Mouse (Mus musculus) left cerebral cortex, postnatal 10 days (tissue): Measurements from ENCODE around the gene Rhebl1. TPM values are rescaled to one million over a fixed set of nuclear protein-coding genes. Genes with fewer than 3 reads are reported as not detected.

Source experiments
- DNase-seq, 2 experiments: peaks; one replicate each; pipeline ENCODE4 v3.0.0; 2021 to 2022; ENCODE audit warnings: low spot score in 2 of 2, mixed read lengths in 1 of 2; ENCODE audit errors: extremely low spot score in 1 of 2
- intact Hi-C: fragments of 180-260 bp; cut with DNase I; formaldehyde crosslinking; loops from one replicate; pipeline ENCODE4 v1.15.1; 2025
- total RNA-seq, 2 experiments: library from RNA; stranded (reverse); gene quantifications; 2 replicates each; pipeline ENCODE4 v1.2.3; 2021

Gene Rhebl1
- total RNA-seq, 2 experiments from 2014 or later, result 11.2 to 14.1 TPM

DNA sequence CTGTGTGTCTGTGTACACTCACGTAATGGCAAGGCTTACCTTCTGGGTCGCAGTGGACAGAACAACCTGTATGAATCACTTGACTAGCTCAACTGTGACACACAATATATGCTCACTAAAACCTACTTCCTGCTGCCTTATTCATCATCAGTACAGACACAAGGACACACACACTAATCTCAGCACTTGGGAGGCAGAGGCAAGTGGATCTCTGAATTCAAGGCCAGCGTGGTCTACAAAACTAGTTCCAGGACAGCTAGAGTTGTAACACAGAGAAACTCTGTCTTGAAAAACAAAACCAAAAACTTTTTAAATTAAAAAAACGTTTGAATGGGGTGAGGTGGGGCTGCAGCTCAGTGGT lies 56.6 kb downstream of the Rhebl1 start:
- intact Hi-C loops, result no loop called here

DNA sequence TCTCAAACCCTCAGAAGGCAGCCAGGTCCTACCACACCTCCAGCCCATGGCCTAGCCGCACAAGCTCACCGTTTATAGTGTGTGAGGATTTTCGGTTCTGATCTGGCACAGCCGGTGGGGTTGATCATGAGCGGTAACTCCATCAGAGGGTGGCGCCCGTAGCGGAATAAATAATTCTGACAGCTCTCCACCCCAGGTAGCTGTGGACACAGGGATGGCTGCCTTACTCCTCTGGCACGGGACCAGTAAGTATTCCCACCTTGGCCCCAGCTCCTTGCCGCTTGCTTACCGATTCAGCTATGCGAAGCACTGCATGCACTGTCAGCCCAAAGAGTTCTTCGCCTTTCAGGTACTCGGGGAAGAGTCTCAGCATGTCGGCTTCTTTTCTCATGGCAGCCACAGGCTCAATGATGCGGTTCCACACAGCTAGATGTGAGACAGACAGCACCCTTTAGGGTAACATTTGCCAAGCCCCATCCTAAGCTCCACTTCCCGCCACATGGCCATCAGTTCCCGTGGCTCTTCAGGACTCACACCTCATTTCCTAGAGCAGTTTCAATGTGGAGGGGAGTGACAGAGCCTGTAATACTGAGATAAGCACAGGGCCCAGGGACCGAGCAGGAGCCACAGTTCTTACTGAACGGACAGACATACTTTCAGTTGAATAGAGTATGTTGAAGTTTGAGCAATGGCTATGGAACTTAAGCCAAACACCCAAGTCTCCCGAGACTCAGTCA lies 57.2 kb downstream of the Rhebl1 start:
- intact Hi-C loops, result no loop called here
- no peak for DNase-seq

More for the DNA sequence above, 56.6 kb downstream of the Rhebl1 start:
- DNase-seq, result no peak

DNA sequence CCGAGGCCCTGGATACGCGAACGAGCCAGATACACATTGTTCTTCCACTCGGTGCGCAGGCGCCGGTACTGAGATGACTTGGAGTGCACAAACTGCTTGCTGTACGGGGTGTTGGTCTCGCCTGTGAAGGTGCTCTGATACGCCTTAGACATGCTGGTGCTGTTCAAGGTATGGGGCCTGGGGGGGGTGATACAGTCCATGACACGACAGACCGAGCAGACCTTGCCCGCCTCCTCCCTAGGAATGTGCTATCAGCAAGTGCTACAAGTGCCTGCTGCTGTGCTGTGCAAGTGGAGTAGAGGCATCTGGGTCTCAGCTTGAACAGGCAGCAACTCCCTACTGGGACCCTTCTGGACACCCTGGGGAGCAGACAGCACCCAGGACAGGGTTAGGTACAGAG lies 59.0 kb downstream of the Rhebl1 start:
- intact Hi-C loops, result no loop called here
- DNase-seq, result no peak

DNA sequence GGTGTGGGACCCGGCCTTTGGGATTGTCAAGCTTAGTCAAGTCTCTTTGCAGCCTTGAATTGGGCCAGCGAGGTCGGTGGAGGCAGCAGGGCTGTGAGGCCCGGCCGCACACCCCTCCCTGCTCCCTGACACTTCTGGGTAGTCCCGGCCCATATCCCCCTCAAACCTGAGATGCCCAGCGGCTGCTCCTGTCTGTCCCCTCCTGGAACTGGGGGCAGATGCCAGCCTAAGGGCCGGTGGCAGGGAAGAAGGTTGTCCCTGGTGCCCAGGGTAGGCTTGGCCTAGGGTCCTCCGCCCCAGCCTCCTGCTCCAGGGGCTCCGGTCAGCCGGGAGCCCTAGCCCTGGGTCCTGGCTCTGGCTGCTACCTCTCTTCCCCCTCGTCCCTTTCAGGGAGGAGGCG lies 60.3 kb downstream of the Rhebl1 start:
- DNase-seq, result no peak
- intact Hi-C loops, result loop anchor here (5.0 kb wide), 1 partner anchor 33 kb away; no protein-coding TSS in a partner anchor

DNA sequence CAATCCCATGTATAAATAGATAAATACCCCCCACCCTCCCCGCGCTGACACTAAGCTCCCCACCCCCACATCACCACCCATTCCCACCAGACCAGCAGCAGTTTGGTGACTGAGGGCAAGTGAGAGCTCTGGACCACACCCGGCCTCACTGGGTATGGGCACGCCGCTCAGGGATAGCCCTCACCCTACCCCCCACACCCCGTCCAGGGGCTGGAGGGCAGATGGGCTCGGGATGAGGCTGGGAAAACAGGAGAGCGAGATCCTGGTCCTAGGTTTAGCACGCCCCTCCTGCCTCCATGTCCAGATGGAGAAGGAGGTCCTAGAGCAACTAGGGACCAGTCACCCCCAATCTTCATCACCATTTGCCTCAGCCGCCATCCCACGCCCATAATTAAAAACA lies 61.1 kb downstream of the Rhebl1 start:
- intact Hi-C loops, result loop anchor here (5.0 kb wide), 1 partner anchor 34 kb away; no protein-coding TSS in a partner anchor
- no peak for DNase-seq

DNA sequence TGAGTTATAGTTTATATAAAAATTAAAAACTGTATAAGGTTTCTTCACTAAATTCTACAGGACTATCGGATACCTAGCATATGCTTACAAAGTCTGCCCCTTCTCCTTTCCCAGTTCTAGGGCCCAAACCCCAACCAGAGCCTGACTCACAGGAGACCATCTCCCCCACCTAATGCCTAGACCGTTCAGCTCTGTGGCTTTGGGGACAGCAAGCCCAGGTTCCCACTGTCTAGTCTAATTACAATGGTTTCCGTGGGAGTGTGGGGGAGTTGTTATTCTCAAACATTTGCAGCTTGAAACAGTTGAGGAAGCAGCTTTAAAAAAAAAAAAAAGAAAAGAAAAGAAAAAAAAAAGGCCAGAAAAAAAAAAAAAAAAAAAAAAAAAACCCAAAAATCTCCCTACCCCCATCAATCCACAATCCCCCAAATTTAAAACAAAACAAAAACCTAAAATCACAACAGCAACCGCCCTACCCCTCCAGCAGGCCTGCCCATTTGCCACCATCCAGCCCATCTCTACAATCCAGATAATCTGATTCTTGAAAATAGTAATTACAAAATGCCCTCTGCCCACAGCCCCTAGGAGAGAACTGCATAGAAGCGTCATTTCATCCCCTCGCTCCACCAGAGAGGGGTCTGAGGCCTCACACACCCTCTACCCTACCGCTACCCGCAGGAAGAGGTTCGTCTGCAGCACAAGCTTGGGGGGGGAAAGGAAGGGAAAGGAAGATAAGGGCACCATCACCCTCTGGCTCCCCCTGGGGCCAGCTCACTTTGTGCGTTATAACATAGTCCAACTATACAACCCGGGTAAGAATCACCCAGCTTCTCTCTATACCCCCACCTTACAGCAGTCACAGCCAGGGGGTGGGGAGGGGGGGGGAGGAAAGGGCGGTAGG lies 61.9 kb downstream of the Rhebl1 start:
- intact Hi-C loops, result loop anchor here (5.0 kb wide), 1 partner anchor 35 kb away; no protein-coding TSS in a partner anchor
- DNase-seq, result no peak

DNA sequence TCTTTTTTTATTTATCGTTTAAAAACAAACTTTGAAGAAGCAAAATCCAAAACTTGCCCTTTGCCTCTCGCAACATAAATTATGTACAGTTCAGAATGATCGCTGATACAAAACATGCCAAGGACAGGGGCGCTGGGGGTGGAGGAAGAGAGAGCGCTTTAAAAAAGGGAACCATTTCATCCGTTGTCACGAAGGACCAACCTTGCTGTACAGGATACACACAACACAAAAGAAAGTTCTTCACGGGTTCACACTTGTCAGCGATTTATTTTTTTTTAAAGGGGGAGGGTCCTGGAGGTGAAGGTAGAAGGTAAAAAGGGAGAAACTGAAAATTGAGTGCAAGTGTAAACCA lies 62.7 kb downstream of the Rhebl1 start:
- DNase-seq, result no peak
- intact Hi-C loops, result loop anchor here (5.0 kb wide), 1 partner anchor 36 kb away; no protein-coding TSS in a partner anchor

DNA sequence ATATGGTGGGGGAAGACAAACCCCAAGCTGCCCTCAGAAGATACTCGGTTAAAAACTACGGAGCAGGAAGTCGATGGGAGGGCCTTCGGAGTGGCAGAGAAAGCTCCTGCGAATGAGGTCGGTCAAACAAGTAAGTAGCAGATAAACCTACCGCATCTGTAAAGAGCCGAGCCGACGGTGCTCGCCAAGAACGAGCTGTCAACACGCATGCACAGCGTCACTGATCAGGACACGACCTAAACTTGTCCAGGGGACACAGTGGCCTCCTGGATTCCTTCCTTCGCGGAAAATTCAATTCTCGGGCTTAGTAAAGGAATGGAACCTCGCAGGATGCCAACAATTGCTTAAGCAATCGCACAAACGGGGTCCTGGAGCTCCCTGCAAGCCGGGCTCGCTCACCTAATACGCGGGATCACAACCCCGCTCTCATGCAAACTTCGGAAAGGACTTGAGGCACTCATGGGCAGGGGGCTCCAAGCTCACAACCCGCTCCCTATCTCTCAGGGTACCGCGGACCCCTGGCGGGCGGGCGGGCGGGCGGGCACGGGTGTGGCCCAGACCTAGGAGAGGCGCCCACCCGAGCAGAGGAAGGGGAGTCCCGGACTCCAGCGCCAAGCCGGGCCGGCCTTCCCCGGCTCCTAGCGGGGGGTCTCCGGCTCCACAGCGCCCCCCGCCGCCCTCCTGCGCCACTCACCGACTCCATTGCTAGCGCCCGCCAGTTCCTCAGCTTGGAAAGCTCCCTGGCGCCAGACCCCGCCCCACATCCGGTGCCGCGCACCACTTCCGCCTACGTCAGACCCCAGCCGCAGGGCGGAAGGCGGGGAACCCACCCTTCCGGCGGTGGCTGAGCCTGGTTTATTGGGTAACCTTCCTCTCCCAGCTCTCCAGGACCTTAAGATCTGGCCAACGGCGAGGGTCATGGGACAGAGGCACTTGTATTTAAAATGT lies 63.3 kb downstream of the Rhebl1 start, which contains the start of gene Prkag1:
Gene Prkag1, minus strand, starts transcription at position 786 of the 948 bp plus-strand sequence.
- peak; percentile 91 to 98 for DNase-seq
- intact Hi-C loops, result loop anchor here (5.0 kb wide), 1 partner anchor 36 kb away; no protein-coding TSS in a partner anchor

Other genes starting within 250 kb of the Rhebl1 start
- 10 to 100 TPM; 55.8 to 58.2 TPM for gene Ddx23, start 231.6 kb downstream of the Rhebl1 start, total RNA-seq
- 10 to 100 TPM; 68.6 to 70.1 TPM for gene Rnd1, start 217.1 kb downstream of the Rhebl1 start, total RNA-seq
- 10 to 100 TPM; 13.6 to 14.5 TPM for gene Ccdc65, start 186.3 kb downstream of the Rhebl1 start, total RNA-seq
- gene Fkbp11, start 166.3 kb downstream of the Rhebl1 start, total RNA-seq, result 1 to 10 TPM; 2.2 TPM
- gene Arf3, start 131.3 kb downstream of the Rhebl1 start, total RNA-seq, result 100 to 1,000 TPM; 651 to 661 TPM
- under 1 TPM; 0.63 to 0.64 TPM for gene Wnt10b, start 116.4 kb downstream of the Rhebl1 start, total RNA-seq
- not detected for gene Wnt1, start 104.7 kb downstream of the Rhebl1 start, total RNA-seq
- 100 to 1,000 TPM; 285 to 294 TPM for gene Ddn, start 85.0 kb downstream of the Rhebl1 start, total RNA-seq
- 10 to 100 TPM; 41.7 to 44.6 TPM for gene Prkag1, start 63.0 kb downstream of the Rhebl1 start, total RNA-seq
- 10 to 100 TPM; 62.4 to 64.3 TPM for gene Kmt2d, start 23.3 kb downstream of the Rhebl1 start, total RNA-seq
- gene Dhh, start 4.0 kb upstream of the Rhebl1 start, total RNA-seq, result under 1 TPM; 0.16 to 0.47 TPM
- gene Lmbr1l, start 23.7 kb upstream of the Rhebl1 start, total RNA-seq, result 10 to 100 TPM; 15.4 to 21.6 TPM
- gene Tuba1b, start 40.0 kb upstream of the Rhebl1 start, total RNA-seq, result 1,000 to 10,000 TPM in 1 of 2 experiments, 100 to 1,000 TPM in 1; 986 to 1,032 TPM
- not detected for gene Gm49450, start 59.0 kb upstream of the Rhebl1 start, total RNA-seq
- gene Tuba1a, start 59.2 kb upstream of the Rhebl1 start, total RNA-seq, result 1,000 to 10,000 TPM; 4,375 to 4,691 TPM
- gene Tuba1c, start 135.4 kb upstream of the Rhebl1 start, total RNA-seq, result 100 to 1,000 TPM; 255 to 292 TPM
- gene Prph, start 160.6 kb upstream of the Rhebl1 start, total RNA-seq, result 1 to 10 TPM; 5.5 to 5.9 TPM
- gene Troap, start 180.0 kb upstream of the Rhebl1 start, total RNA-seq, result 1 to 10 TPM; 1.4 to 2.2 TPM
- not detected for gene C1ql4, start 193.3 kb upstream of the Rhebl1 start, total RNA-seq
- gene Dnajc22, start 198.6 kb upstream of the Rhebl1 start, total RNA-seq, result not detected
- gene Spats2, start 231.4 kb upstream of the Rhebl1 start, total RNA-seq, result 10 to 100 TPM; 34.4 to 36.4 TPM